Mouse (Mus musculus) heart, adult 8-10 months (tissue): ENCODE measurements around the gene Col4a4. TPM values are rescaled to one million over a fixed set of nuclear protein-coding genes. Genes with fewer than 3 reads are reported as not detected.
A peak's percentile ranks its signal among the peaks of the same experiment; 100 is the strongest.

ENCODE experiments used
- DNase-seq: peaks from one replicate; pipeline ENCODE4 v3.0.0; 2022; ENCODE audit warnings: low spot score
- total RNA-seq, 4 experiments: library from RNA; stranded (reverse); gene quantifications; 2 replicates each; pipeline ENCODE4 v1.2.4; 2022

The Col4a4 gene
- total RNA-seq, 4 experiments from 2014 or later, result 2.5 to 4.7 (median 4.3) TPM

- DNase-seq, result no peak
Measured at GRCm38 (mm10) chr1:82414434-82415045, 172.1 kb downstream of the Col4a4 start.

- DNase-seq, result peak; percentile 14
Measured at GRCm38 (mm10) chr1:82412085-82412484, 174.6 kb downstream of the Col4a4 start.

- DNase-seq, result no peak
Measured at GRCm38 (mm10) chr1:82411521-82411920, 175.1 kb downstream of the Col4a4 start.

GRCm38 (mm10) chr1:82410548-82410947 is 176.1 kb downstream of the Col4a4 start:
- DNase-seq, result no peak

GRCm38 (mm10) chr1:82409271-82409670 is 177.4 kb downstream of the Col4a4 start:
- DNase-seq, result no peak

GRCm38 (mm10) chr1:82407786-82408185 is 178.9 kb downstream of the Col4a4 start:
- DNase-seq, result no peak

Other genes starting within 250 kb of the Col4a4 start
- 1 to 10 TPM in 2 of 4 experiments, under 1 TPM in 2; 0.73 to 1.5 (median 1.00) TPM for gene Col4a3, start 72 bp upstream of the Col4a4 start, total RNA-seq
- 100 to 1,000 TPM; 150 to 163 (median 154) TPM for gene Mff, start 138.0 kb upstream of the Col4a4 start, total RNA-seq
- not detected for gene Tm4sf20, start 181.6 kb upstream of the Col4a4 start, total RNA-seq
- not detected for gene Gm47791, start 184.4 kb upstream of the Col4a4 start, total RNA-seq